Mouse (Mus musculus) urinary bladder, postnatal 14 days (tissue): ENCODE results near the gene Gm12887.

Experiments used
- DNase-seq: peaks from one replicate; pipeline ENCODE4 v3.0.0; 2021; ENCODE audit warnings: low spot score

Gene Gm12887

DNA sequence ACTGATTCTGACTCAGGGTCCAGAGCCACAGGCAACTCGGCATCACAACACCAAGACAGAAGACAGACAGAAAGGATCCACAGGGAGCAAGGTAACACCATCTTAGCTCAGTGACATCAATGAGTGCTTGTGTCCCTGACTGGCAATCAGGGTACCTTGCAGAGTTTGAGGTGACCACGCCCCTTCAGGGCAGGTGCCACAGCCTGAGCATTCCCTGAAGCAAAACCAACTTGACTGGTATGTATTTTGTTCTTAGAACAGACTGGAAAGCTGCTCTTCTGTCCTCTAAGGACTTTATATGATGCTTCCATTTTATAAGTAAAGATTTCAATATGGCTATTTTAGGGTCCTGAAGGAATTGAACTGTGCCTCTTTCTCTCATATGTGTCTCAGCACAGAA lies at the start of gene Gm12887:
Gm12887 (minus strand) TSS at position 101 of the 400 bp plus-strand sequence.
- DNase-seq = no peak

DNA sequence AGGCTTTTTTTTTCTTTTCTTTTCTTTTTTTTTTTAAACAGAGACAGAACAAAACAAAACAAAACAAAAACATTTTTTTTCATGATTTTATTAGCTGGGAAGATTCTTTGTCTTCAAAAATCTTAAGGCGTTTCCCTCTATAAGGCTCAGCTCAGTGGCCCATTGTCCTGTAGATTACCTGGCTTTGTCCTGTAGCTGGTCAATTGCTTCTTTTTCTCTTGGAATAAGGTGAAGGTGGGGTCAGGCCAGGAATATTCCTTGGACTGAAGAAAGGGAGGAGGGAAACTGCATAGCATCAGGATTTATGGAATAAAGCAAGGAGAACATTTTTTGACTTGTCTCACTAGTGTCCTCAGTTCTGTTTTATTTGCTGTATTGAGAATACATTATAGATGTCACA lies 35.1 kb upstream of the Gm12887 start:
- no peak for DNase-seq
